Mouse (Mus musculus) neural tube, embryonic 11.5 days (tissue): Measurements from ENCODE around the gene Sox21. TPM values are rescaled to one million over a fixed set of nuclear protein-coding genes. Genes with fewer than 3 reads are reported as not detected.

ENCODE experiments used
- ATAC-seq: fragments of 200-750 bp; cut with Nextera tagmentation; 2 replicates; pipeline ENCODE4 v1.8.0; 2017; ENCODE audit warnings: moderate number of reproducible peaks, mild to moderate bottlenecking, moderate TSS enrichment, moderate library complexity; ENCODE audit not compliant: insufficient read depth, low FRiP score, low TSS enrichment
- DNase-seq: peaks from one replicate; pipeline ENCODE4 v3.0.0-alpha.2; 2015; ENCODE audit warnings: low spot score
- H3K27ac ChIP-seq: fragments of 300-500 bp; sonication (generic); 2 replicates; pipeline ENCODE4 v1.5.1; 2014; ENCODE audit warnings: low read depth, mild to moderate bottlenecking, low read length
- H3K27me3 ChIP-seq: fragments of 300-500 bp; sonication (generic); 2 replicates; pipeline ENCODE4 v1.6.1; 2014; ENCODE audit warnings: mild to moderate bottlenecking, low read length, mixed read lengths; ENCODE audit not compliant: control insufficient read depth, insufficient read depth
- H3K36me3 ChIP-seq: fragments of 300-500 bp; sonication (generic); 2 replicates; pipeline ENCODE4 v1.6.1; 2014; ENCODE audit warnings: mild to moderate bottlenecking, low read length, moderate library complexity, mixed read lengths; ENCODE audit not compliant: control insufficient read depth, insufficient read depth
- H3K4me1 ChIP-seq: fragments of 300-500 bp; sonication (generic); 2 replicates; pipeline ENCODE4 v1.6.1; 2014; ENCODE audit warnings: low read length, mixed read lengths; ENCODE audit not compliant: control insufficient read depth, insufficient read depth
- H3K4me2 ChIP-seq: fragments of 300-500 bp; sonication (generic); 2 replicates; pipeline ENCODE4 v1.6.1; 2014; ENCODE audit warnings: low read depth, mild to moderate bottlenecking, moderate library complexity
- H3K4me3 ChIP-seq: fragments of 300-500 bp; sonication (generic); 2 replicates; pipeline ENCODE4 v1.5.1; 2014; ENCODE audit warnings: low read depth, low read length
- H3K9ac ChIP-seq: fragments of 300-500 bp; sonication (generic); 2 replicates; pipeline ENCODE4 v1.6.1; 2014; ENCODE audit warnings: mild to moderate bottlenecking, low read length
- H3K9me3 ChIP-seq: fragments of 300-500 bp; sonication (generic); 2 replicates; pipeline ENCODE4 v1.6.1; 2016; ENCODE audit warnings: low read length; ENCODE audit not compliant: control insufficient read depth
- WGBS: fragments of 180-500 bp; shearing (Covaris S2); extraction: QIAGEN DNeasy Blood & Tissue Kit; methylation state at CpG from one replicate; pipeline ENCODE4 v1.1.7; 2014; 5-methylcytosine and 5-hydroxymethylcytosine counted together
- polyA plus RNA-seq: library from polyadenylated mRNA; unstranded; fragments of >200 nt; fragmentation: Nextera tagmentation; extraction: Ambion mirVana; gene quantifications from 2 replicates; pipeline ENCODE4 v1.2.1, GENCODE M21; 2014

Gene Sox21
- polyA plus RNA-seq, 1 experiment from 2014 or later, result 12.8 TPM

GRCm38 (mm10) chr14:118253381-118253780 lies 16.6 kb upstream of the Sox21 start:
- H3K9me3 ChIP-seq, result no peaks in the 10 kb centered on the region; the same call in 1 of the 2 replicates
- H3K4me3 ChIP-seq, result no peak overlapping the region
- H3K36me3 ChIP-seq, result no peaks in the 10 kb centered on the region
- H3K4me1 ChIP-seq, result no peaks in the 10 kb centered on the region
- no peak for ATAC-seq
- no peak for DNase-seq
- no peak overlapping the region for H3K4me2 ChIP-seq
- 81% methylated on average over 6 of the region's 6 CpGs for WGBS
- H3K27ac ChIP-seq, result no peak overlapping the region
- no peaks in the 10 kb centered on the region for H3K27me3 ChIP-seq
- H3K9ac ChIP-seq, result no peak overlapping the region

GRCm38 (mm10) chr14:118241416-118241815 lies 4.6 kb upstream of the Sox21 start:
- H3K27ac ChIP-seq, result no peak overlapping the region

DNA sequence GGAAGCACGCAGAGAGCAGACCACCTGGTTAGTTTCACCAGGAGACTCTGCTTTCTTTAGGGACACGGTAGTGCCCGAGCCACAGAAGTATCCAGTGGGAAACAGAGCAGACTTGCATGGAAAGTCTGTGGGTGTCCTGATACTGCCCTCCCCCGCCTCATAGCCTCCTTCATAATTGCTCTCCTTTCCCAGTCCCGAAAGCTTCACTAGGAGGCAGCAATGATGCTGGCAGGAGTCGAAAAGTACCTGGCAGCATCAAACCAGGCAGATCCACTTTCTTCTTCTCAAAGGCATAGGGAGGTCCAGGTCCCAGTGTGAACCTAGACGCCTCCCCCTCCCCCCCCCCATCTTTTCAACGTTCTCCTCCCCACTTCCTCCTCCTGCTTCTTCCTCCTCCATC lies 2.5 kb upstream of the Sox21 start:
- no peak overlapping the region for H3K9ac ChIP-seq
- peaks cover 34% of the 10 kb centered on the region for H3K27me3 ChIP-seq
- no peaks in the 10 kb centered on the region for H3K36me3 ChIP-seq
- H3K4me3 ChIP-seq, result no peak overlapping the region
- peak; percentile 22 for DNase-seq
- H3K4me2 ChIP-seq, result no peak overlapping the region
- no peak for ATAC-seq
- WGBS, result 8% methylated on average over 8 of the region's 8 CpGs
- peaks cover 12% of the 10 kb centered on the region; the same call in 1 of the 2 replicates for H3K9me3 ChIP-seq
- H3K4me1 ChIP-seq, result peaks cover 5% of the 10 kb centered on the region; the same call in 1 of the 2 replicates
- H3K27ac ChIP-seq, result no peak overlapping the region

More at GRCm38 (mm10) chr14:118241416-118241815, 4.6 kb upstream of the Sox21 start:
- H3K4me2 ChIP-seq, result no peak overlapping the region
- H3K4me1 ChIP-seq, result no peaks in the 10 kb centered on the region
- DNase-seq (no peak), ATAC-seq (no peak)
- 83% methylated on average over 2 of the region's 2 CpGs for WGBS
- no peak overlapping the region for H3K9ac ChIP-seq
- peaks cover 16% of the 10 kb centered on the region for H3K27me3 ChIP-seq
- H3K9me3 ChIP-seq, result peaks cover 12% of the 10 kb centered on the region; the same call in 1 of the 2 replicates
- no peaks in the 10 kb centered on the region for H3K36me3 ChIP-seq
- no peak overlapping the region for H3K4me3 ChIP-seq

DNA sequence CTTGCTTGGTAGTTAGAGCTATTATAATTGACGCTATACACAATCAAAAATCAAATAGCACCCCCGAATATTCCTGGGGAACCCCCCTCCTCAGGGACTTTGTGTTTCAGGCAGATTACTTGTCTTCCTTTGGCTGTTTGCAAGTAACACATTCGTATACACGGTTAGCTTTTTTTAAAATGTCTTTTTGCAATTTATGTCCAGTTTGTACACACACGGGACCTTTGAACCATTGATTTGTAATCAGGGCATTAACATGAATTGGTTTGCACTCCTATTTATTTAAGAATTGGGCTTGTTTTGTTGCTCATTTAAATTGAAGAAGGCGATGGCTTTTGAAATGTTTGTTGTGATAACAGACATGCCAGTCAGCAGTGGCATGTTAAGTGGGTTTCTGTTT lies 956 bp upstream of the Sox21 start:
- H3K36me3 ChIP-seq, result no peaks in the 10 kb centered on the region
- ATAC-seq, result no peak
- H3K9me3 ChIP-seq, result no peaks in the 10 kb centered on the region
- H3K27me3 ChIP-seq, result peaks cover 41% of the 10 kb centered on the region
- H3K9ac ChIP-seq, result no peak overlapping the region
- H3K4me2 ChIP-seq, result peak overlapping the region; percentile 68
- 11% methylated on average over 6 of the region's 6 CpGs for WGBS
- no peak for DNase-seq
- peaks cover 5% of the 10 kb centered on the region; the same call in 1 of the 2 replicates for H3K4me1 ChIP-seq
- no peak overlapping the region for H3K27ac ChIP-seq
- peak overlapping the region; percentile 55 for H3K4me3 ChIP-seq

GRCm38 (mm10) chr14:118235973-118236885 lies 601 bp downstream of the Sox21 start:
- Histone ChIP-seq H3K9me3 (no peaks in the 10 kb centered on the region), H3K9ac (peak overlapping the region; percentile 88), H3K4me2 (peak overlapping the region; percentile 68), H3K4me3 (peak overlapping the region; percentile 55), H3K4me1 (peaks cover 5% of the 10 kb centered on the region; the same call in 1 of the 2 replicates), H3K27me3 (peaks cover 51% of the 10 kb centered on the region), H3K27ac (peak overlapping the region; percentile 60), H3K36me3 (no peaks in the 10 kb centered on the region)
- peak; percentile 81 for DNase-seq
- WGBS, result under 1% methylated on average over 72 of the region's 73 CpGs
- peak; percentile 54 for ATAC-seq

GRCm38 (mm10) chr14:118235361-118235972 lies 1.4 kb downstream of the Sox21 start:
- no peaks in the 10 kb centered on the region for H3K36me3 ChIP-seq
- no peaks in the 10 kb centered on the region for H3K9me3 ChIP-seq
- peak overlapping the region; percentile 88 for H3K9ac ChIP-seq
- peak; percentile 65 for DNase-seq
- H3K27me3 ChIP-seq, result peaks cover 54% of the 10 kb centered on the region
- peaks cover 7% of the 10 kb centered on the region for H3K4me1 ChIP-seq
- WGBS, result under 1% methylated on average over 54 of the region's 62 CpGs
- peak overlapping the region; percentile 60 for H3K27ac ChIP-seq
- no peak for ATAC-seq
- peak overlapping the region; percentile 68 for H3K4me2 ChIP-seq
- peak overlapping the region; percentile 55 for H3K4me3 ChIP-seq

- peaks cover 7% of the 10 kb centered on the region for H3K4me1 ChIP-seq
- WGBS, result under 1% methylated on average over 61 of the region's 84 CpGs
- DNase-seq (peak; percentile 72), ATAC-seq (no peak)
- peak overlapping the region; percentile 55 for H3K4me3 ChIP-seq
- peak overlapping the region; percentile 68 for H3K4me2 ChIP-seq
- peak overlapping the region; percentile 60 for H3K27ac ChIP-seq
- H3K36me3 ChIP-seq, result no peaks in the 10 kb centered on the region
- H3K9ac ChIP-seq, result peak overlapping the region; percentile 88
- no peaks in the 10 kb centered on the region for H3K9me3 ChIP-seq
- peaks cover 54% of the 10 kb centered on the region for H3K27me3 ChIP-seq
These were observed 2.2 kb downstream of the Sox21 start for GRCm38 (mm10) chr14:118234541-118235210.

- H3K27ac ChIP-seq, result peak overlapping the region; percentile 60
- ATAC-seq (no peak), DNase-seq (peak; percentile 65)
- 1% methylated on average over 26 of the region's 26 CpGs for WGBS
- peaks cover 56% of the 10 kb centered on the region for H3K27me3 ChIP-seq
- peak overlapping the region; percentile 88 for H3K9ac ChIP-seq
- peak overlapping the region; percentile 68 for H3K4me2 ChIP-seq
- peak overlapping the region; percentile 55 for H3K4me3 ChIP-seq
- no peaks in the 10 kb centered on the region for H3K9me3 ChIP-seq
- H3K36me3 ChIP-seq, result no peaks in the 10 kb centered on the region
- H3K4me1 ChIP-seq, result peaks cover 7% of the 10 kb centered on the region
These were observed 2.9 kb downstream of the Sox21 start for GRCm38 (mm10) chr14:118233786-118234540.
